Mouse (Mus musculus) thymus, adult 2 months (tissue): ENCODE results near the gene Kmt2e. TPM values are rescaled to one million over a fixed set of nuclear protein-coding genes. Genes with fewer than 3 reads are reported as not detected.

Source experiments
- DNase-seq: peaks from one replicate; pipeline ENCODE4 v3.0.0; 2021
- H3K27ac ChIP-seq: fragments of 200-500 bp; 2 replicates; pipeline ENCODE4 v1.5.1; 2012; ENCODE audit warnings: low read length, control low read depth; ENCODE audit not compliant: control insufficient read depth, insufficient read depth
- H3K27me3 ChIP-seq: fragments of 200-500 bp; 2 replicates; pipeline ENCODE4 v1.6.1; 2012; ENCODE audit warnings: mild to moderate bottlenecking, low read length, moderate library complexity, mixed read lengths; ENCODE audit not compliant: control insufficient read depth, insufficient read depth
- H3K36me3 ChIP-seq: fragments of 200-500 bp; 2 replicates; pipeline ENCODE4 v1.6.1; 2012; ENCODE audit warnings: mild to moderate bottlenecking, low read length, moderate library complexity; ENCODE audit not compliant: control insufficient read depth, insufficient read depth
- H3K4me1 ChIP-seq: fragments of 200-500 bp; replicated peaks from 2 replicates; pipeline ENCODE4 v1.6.1; 2012; ENCODE audit warnings: low read length; ENCODE audit not compliant: control insufficient read depth, insufficient read depth
- H3K4me3 ChIP-seq: fragments of 200-500 bp; 2 replicates; pipeline ENCODE4 v1.5.1; 2012; ENCODE audit warnings: mild to moderate bottlenecking, low read length, control low read depth, moderate library complexity; ENCODE audit not compliant: control insufficient read depth, insufficient read depth
- CTCF ChIP-seq: fragments of 200-500 bp; IDR thresholded peaks from 2 replicates; pipeline ENCODE4 v1.5.1; 2012; ENCODE audit warnings: mild to moderate bottlenecking, control low read depth, low read length, moderate library complexity, borderline replicate concordance; ENCODE audit not compliant: control insufficient read depth, poor library complexity, insufficient read depth; ENCODE audit errors: extremely low read depth
- POLR2A ChIP-seq: fragments of 200-500 bp; IDR thresholded peaks from 2 replicates; pipeline ENCODE4 v1.6.1; 2012; ENCODE audit warnings: mild to moderate bottlenecking, low read length, control low read depth, moderate library complexity; ENCODE audit not compliant: control insufficient read depth, poor library complexity, insufficient read depth; ENCODE audit errors: extremely low read depth
- WGBS: fragments of 180-500 bp; shearing (Covaris S2); methylation state at CpG from one replicate; pipeline ENCODE4 v1.1.7; 2018; 5-methylcytosine and 5-hydroxymethylcytosine counted together
- polyA plus RNA-seq: library from polyadenylated mRNA; depleted of rRNA; stranded (reverse); fragments of >200 nt; gene quantifications from 2 replicates; pipeline ENCODE4 v1.2.3, GENCODE M21; 2012

Gene Kmt2e
- polyA plus RNA-seq, 1 experiment: 37.0 TPM

DNA sequence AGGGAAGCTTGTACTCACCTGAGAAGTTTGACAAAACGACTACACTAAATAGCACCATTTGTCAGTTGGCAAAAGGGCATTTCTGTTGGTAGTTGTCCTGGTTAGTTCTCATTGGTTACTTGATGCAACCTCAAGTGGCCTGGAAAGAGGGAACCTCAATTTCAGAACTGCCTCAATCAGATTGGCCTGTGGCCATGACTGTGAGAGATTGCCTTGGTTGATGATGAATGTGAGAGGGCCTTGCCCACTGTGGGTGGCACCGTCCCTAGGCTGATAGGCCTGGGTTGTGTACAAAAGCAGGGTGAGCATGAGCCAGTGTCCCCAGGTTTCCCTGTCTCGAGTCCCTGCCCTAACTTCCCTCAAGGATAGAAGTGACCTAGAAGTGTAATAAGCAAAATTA lies 33.4 kb upstream of the Kmt2e start:
- TF ChIP-seq POLR2A (no peak), CTCF (no peak)
- Histone ChIP-seq H3K36me3 (no peaks in the 10 kb centered on the region), H3K27me3 (no peaks in the 10 kb centered on the region), H3K4me1 (no peaks in the 10 kb centered on the region), H3K4me3 (no peak overlapping the region), H3K27ac (no peak overlapping the region)
- no peak for DNase-seq
- WGBS: 95% methylated on average over 3 of the region's 3 CpGs

DNA sequence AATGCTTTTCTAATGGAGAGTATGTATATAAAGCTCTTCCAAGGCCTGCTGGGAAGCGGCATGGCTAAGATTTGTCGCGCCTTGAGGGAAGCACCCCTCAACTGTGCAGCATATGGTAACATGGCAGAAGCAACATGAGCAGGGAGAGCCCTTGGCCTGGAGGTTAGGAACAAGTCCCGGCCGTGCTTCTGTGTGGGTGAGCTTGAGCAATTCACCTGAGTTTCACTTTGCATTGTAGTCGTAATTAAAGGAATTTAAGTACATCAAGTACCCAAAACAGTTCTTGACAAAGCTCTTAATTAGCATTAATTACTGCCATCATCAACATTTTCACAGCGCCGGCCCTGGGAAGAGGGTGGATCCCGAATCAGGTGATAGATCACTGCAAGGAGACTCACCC lies 32.9 kb upstream of the Kmt2e start:
- TF ChIP-seq CTCF: no peak
- no peak overlapping the region for H3K27ac ChIP-seq
- DNase-seq: no peak

DNA sequence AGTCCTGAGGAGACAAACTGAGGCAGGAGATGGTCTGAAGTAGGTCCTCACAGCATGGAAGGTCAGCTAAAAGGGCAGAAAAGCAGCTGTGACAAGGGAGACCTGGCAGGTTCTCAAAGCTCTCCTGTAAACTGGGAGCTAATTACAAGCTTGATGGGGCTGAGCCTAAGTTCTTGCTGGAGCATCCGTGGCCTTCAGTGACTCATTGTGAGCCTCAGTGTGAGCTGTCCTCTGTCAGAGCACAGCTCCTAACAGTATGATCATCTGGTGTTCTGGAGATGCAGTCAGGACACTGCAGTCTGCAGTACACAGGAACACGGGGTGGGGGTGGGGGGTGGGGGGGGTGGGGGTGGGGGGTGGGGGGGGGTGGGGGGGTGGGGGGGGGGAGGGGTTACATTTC lies 32.2 kb upstream of the Kmt2e start:
- no peak overlapping the region for H3K27ac ChIP-seq
- DNase-seq: no peak
- 64% methylated on average over 2 of the region's 2 CpGs for WGBS

More for the DNA sequence above, 32.9 kb upstream of the Kmt2e start:
- WGBS: 96% methylated on average over 9 of the region's 9 CpGs
- no peaks in the 10 kb centered on the region for H3K4me1 ChIP-seq
- no peaks in the 10 kb centered on the region for H3K27me3 ChIP-seq
- H3K4me3 ChIP-seq: no peak overlapping the region
- no peaks in the 10 kb centered on the region for H3K36me3 ChIP-seq

DNA sequence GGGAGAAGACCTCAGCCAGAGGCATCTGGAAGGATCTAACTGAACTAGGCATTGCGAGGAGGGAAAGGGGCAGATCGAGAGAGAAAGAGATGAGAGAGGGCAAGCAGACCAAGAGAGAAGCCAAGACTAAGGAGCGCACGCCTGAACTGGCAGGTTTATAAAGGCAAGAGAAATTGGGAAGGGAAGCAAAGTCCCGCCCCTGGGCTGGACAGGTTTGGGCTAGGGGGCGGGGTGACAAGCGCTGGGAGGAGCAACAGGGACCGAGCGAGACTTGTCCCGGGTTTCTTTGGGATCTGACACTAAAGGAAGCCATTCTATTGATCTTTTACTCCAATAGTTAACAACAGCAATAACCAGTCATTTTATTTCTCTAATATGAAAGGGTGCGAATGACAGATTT lies 31.1 kb upstream of the Kmt2e start:
- DNase-seq: no peak
- 93% methylated on average over 11 of the region's 11 CpGs for WGBS
- Histone ChIP-seq H3K36me3 (no peaks in the 10 kb centered on the region), H3K27ac (no peak overlapping the region), H3K4me3 (no peak overlapping the region), H3K27me3 (no peaks in the 10 kb centered on the region), H3K4me1 (no peaks in the 10 kb centered on the region)
- TF ChIP-seq CTCF: no peak
- TF ChIP-seq POLR2A: no peak

More for the DNA sequence above, 32.2 kb upstream of the Kmt2e start:
- Histone ChIP-seq H3K36me3 (no peaks in the 10 kb centered on the region), H3K27me3 (no peaks in the 10 kb centered on the region), H3K4me3 (no peak overlapping the region), H3K4me1 (no peaks in the 10 kb centered on the region)
- no peak for TF ChIP-seq CTCF

DNA sequence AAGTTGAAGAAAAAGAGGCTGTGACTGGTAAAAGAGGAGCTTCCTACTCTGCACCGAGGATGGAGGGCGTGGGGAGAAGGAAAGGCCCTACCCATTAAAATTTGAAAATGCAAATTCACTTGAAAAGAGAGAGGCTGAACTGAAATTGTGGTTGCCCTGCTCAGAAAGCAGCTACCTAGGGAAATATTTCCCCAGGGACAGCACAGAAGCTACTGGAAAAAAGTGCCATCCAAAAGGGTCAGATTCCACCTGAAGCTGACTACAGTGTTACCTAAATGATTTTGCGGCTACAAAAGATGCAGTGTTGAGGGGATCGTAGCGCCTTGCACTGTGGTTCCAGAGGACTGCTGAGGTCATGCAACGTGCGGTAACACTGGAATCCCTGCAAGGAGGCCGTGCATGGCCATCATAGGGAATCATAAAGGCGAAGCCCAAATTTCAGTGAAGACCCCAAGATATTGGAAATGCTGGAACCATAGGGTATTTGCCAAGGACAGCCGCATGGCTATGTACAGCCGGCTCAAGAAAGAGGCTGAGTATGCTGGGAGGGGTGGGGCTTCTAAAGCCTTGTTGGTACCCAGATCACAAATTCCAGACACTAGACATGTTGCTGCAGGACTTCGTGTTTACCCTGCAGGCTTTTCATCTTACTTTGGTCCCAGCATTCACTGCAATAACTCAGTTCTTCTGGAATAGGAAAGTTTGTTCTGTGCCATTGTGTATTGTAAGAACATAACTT lies 28.4 kb upstream of the Kmt2e start:
- Histone ChIP-seq H3K27ac (no peak overlapping the region), H3K4me1 (no peaks in the 10 kb centered on the region), H3K4me3 (no peak overlapping the region), H3K36me3 (peaks cover 8% of the 10 kb centered on the region; the same call in 1 of the 2 replicates), H3K27me3 (no peaks in the 10 kb centered on the region)
- TF ChIP-seq CTCF (no peak), POLR2A (no peak)
- 94% methylated on average over 12 of the region's 12 CpGs for WGBS
- no peak for DNase-seq

DNA sequence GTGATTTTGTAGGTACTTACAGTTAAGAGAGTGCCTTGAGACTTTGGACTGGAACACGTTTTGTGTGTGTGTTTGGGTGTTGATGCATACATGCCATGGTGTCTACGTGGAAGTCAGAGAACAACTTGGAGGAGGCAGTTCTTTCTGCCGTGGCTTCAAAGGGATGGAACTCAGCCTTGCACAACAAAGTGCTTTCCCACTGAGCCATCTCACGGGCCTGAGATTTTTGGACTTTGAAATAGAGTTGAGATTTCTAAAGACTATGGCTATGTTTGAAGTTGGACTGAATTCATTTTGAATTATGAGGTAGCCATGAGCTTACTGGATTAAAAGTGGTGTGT lies 27.9 kb upstream of the Kmt2e start:
- no peaks in the 10 kb centered on the region for H3K27me3 ChIP-seq
- WGBS: 87% methylated on average over 4 of the region's 4 CpGs
- H3K27ac ChIP-seq: no peak overlapping the region
- H3K4me1 ChIP-seq: no peaks in the 10 kb centered on the region
- no peak overlapping the region for H3K4me3 ChIP-seq
- TF ChIP-seq CTCF (no peak), POLR2A (no peak)
- H3K36me3 ChIP-seq: peaks cover 8% of the 10 kb centered on the region; the same call in 1 of the 2 replicates
- no peak for DNase-seq

DNA sequence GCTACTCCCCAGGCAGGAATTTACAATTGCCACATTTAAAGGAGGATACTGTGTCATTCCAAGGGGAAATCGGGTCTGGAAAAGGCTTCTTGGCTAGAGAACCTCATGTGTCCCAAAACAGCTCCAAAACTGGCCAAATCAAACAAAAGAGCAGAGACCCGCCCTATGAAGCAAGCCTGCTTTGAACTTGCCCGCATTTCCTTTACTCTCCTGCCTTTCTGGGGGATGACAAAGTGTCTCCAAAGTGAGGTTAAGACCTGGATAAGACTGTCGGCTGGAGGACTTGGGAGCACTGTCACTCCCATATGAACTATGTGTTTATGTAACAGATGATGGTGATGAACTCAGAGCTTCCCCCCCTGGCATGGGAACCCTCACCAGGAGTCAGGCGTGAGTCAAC lies 26.1 kb upstream of the Kmt2e start:
- no peak overlapping the region for H3K4me3 ChIP-seq
- H3K27me3 ChIP-seq: no peaks in the 10 kb centered on the region
- no peak for DNase-seq
- TF ChIP-seq POLR2A (no peak), CTCF (no peak)
- H3K27ac ChIP-seq: no peak overlapping the region
- peaks cover 8% of the 10 kb centered on the region; the same call in 1 of the 2 replicates for H3K36me3 ChIP-seq
- H3K4me1 ChIP-seq: no peaks in the 10 kb centered on the region
- WGBS: 85% methylated on average over 5 of the region's 5 CpGs
